Mouse (Mus musculus) hindbrain, postnatal 0 days (tissue): ENCODE data around the gene Mlc1. TPM values are rescaled to one million over a fixed set of nuclear protein-coding genes. Genes with fewer than 3 reads are reported as not detected.

Source experiments
- ATAC-seq: fragments of 200-750 bp; cut with Nextera tagmentation; 2 replicates; pipeline ENCODE4 v1.8.0; 2017; ENCODE audit warnings: mild to moderate bottlenecking, moderate TSS enrichment, moderate library complexity
- DNase-seq: peaks from one replicate; pipeline ENCODE4 v3.0.0-alpha.2; 2015; ENCODE audit warnings: low spot score
- H3K27ac ChIP-seq: fragments of 300-500 bp; sonication (generic); 2 replicates; pipeline ENCODE4 v1.5.1; 2014; ENCODE audit warnings: mild to moderate bottlenecking
- H3K27me3 ChIP-seq: fragments of 300-500 bp; sonication (generic); 2 replicates; pipeline ENCODE4 v1.6.1; 2014; ENCODE audit warnings: low read length, mixed read lengths; ENCODE audit not compliant: insufficient read depth
- H3K36me3 ChIP-seq: fragments of 300-500 bp; sonication (generic); 2 replicates; pipeline ENCODE4 v1.6.1; 2014; ENCODE audit warnings: low read length, mixed read lengths; ENCODE audit not compliant: insufficient read depth
- H3K4me1 ChIP-seq: fragments of 300-500 bp; sonication (generic); 2 replicates; pipeline ENCODE4 v1.6.1; 2014; ENCODE audit warnings: antibody characterized with exemption, low read length, mixed read lengths; ENCODE audit not compliant: insufficient read depth
- H3K4me2 ChIP-seq: fragments of 300-500 bp; sonication (generic); 2 replicates; pipeline ENCODE4 v1.6.1; 2014; ENCODE audit warnings: low read depth, mild to moderate bottlenecking, low read length, moderate library complexity, mixed read lengths
- H3K4me3 ChIP-seq: fragments of 300-500 bp; sonication (generic); 2 replicates; pipeline ENCODE4 v1.5.1; 2014; ENCODE audit warnings: low read length
- H3K9ac ChIP-seq: fragments of 300-500 bp; sonication (generic); replicated peaks from 2 replicates; pipeline ENCODE4 v1.6.1; 2014; ENCODE audit warnings: mild to moderate bottlenecking, low read length, moderate library complexity, mixed read lengths
- H3K9me3 ChIP-seq: fragments of 300-500 bp; sonication (generic); 2 replicates; pipeline ENCODE4 v1.6.1; 2016; ENCODE audit warnings: low read length, mixed read lengths
- CTCF ChIP-seq: IDR thresholded peaks from 2 replicates; pipeline ENCODE4 v1.5.1; 2016; ENCODE audit warnings: antibody characterized with exemption, control low read depth, low read depth
- WGBS: fragments of 180-500 bp; shearing (Covaris S2); extraction: QIAGEN DNeasy Blood & Tissue Kit; methylation state at CpG from one replicate; pipeline ENCODE4 v1.1.7; 2014; 5-methylcytosine and 5-hydroxymethylcytosine counted together
- polyA plus RNA-seq: library from polyadenylated mRNA; unstranded; fragments of >200 nt; fragmentation: Nextera tagmentation; extraction: Ambion mirVana; gene quantifications from 2 replicates; pipeline ENCODE4 v1.2.1, GENCODE M21; 2015
- total RNA-seq: library from RNA; depleted of rRNA; stranded (reverse); fragments of >200 nt; gene quantifications from 2 replicates; pipeline ENCODE4 v1.2.3, GENCODE M21; 2014

The Mlc1 gene
- total and polyA plus RNA-seq, 2 experiments from 2014 or later: 72.5 to 111 TPM

- ATAC-seq (no peak), DNase-seq (no peak)
- Histone ChIP-seq H3K9me3 (no peaks in the 10 kb centered on the region), H3K4me2 (no peak overlapping the region), H3K4me1 (no peaks in the 10 kb centered on the region), H3K27ac (no peak overlapping the region), H3K36me3 (no peaks in the 10 kb centered on the region), H3K27me3 (no peaks in the 10 kb centered on the region), H3K4me3 (no peak overlapping the region), H3K9ac (no peak overlapping the region)
- 50% methylated on average over 2 of the region's 2 CpGs for WGBS
- TF ChIP-seq CTCF: no peak
Observed at GRCm38 (mm10) chr15:89000367-89000766, 21.6 kb upstream of the Mlc1 start.

- DNase-seq: peak; percentile 67
Observed at GRCm38 (mm10) chr15:88999124-88999523, 20.3 kb upstream of the Mlc1 start.

GRCm38 (mm10) chr15:88998636-88999035, 19.8 kb upstream of the Mlc1 start:
- H3K36me3 ChIP-seq: no peaks in the 10 kb centered on the region
- no peaks in the 10 kb centered on the region for H3K4me1 ChIP-seq
- no peak overlapping the region for H3K4me3 ChIP-seq
- H3K9ac ChIP-seq: no peak overlapping the region
- DNase-seq (no peak), ATAC-seq (no peak)
- no peaks in the 10 kb centered on the region for H3K27me3 ChIP-seq
- WGBS: 78% methylated on average over 8 of the region's 8 CpGs
- no peak overlapping the region for H3K4me2 ChIP-seq
- no peak overlapping the region for H3K27ac ChIP-seq
- no peak for TF ChIP-seq CTCF
- H3K9me3 ChIP-seq: no peaks in the 10 kb centered on the region

More at GRCm38 (mm10) chr15:88999124-88999523, 20.3 kb upstream of the Mlc1 start:
- no peak overlapping the region for H3K4me3 ChIP-seq
- peak; percentile 76 for TF ChIP-seq CTCF
- H3K4me2 ChIP-seq: no peak overlapping the region
- peak; percentile 70; the same call in 1 of the 2 replicates for ATAC-seq
- H3K27ac ChIP-seq: no peak overlapping the region
- no peaks in the 10 kb centered on the region for H3K9me3 ChIP-seq
- WGBS: 76% methylated on average over 2 of the region's 2 CpGs
- no peaks in the 10 kb centered on the region for H3K36me3 ChIP-seq
- H3K9ac ChIP-seq: no peak overlapping the region
- H3K4me1 ChIP-seq: no peaks in the 10 kb centered on the region
- no peaks in the 10 kb centered on the region for H3K27me3 ChIP-seq

GRCm38 (mm10) chr15:88989236-88989635, 10.4 kb upstream of the Mlc1 start:
- H3K4me2 ChIP-seq: no peak overlapping the region
- WGBS: 62% methylated on average over 2 of the region's 2 CpGs
- no peak for TF ChIP-seq CTCF
- no peak overlapping the region for H3K27ac ChIP-seq
- H3K9me3 ChIP-seq: no peaks in the 10 kb centered on the region
- DNase-seq (no peak), ATAC-seq (no peak)
- no peaks in the 10 kb centered on the region for H3K4me1 ChIP-seq
- no peaks in the 10 kb centered on the region for H3K36me3 ChIP-seq
- H3K4me3 ChIP-seq: no peak overlapping the region
- H3K9ac ChIP-seq: no peak overlapping the region
- H3K27me3 ChIP-seq: no peaks in the 10 kb centered on the region

- Histone ChIP-seq H3K4me3 (no peak within 1 kb of the TSS), H3K4me1 (no peaks in the 10 kb centered on the region), H3K27me3 (no peaks in the 10 kb centered on the region), H3K9ac (no peak within 1 kb of the TSS), H3K4me2 (no peak within 1 kb of the TSS), H3K36me3 (no peaks in the 10 kb centered on the region), H3K9me3 (no peaks in the 10 kb centered on the region), H3K27ac (no peak within 1 kb of the TSS)
- no peak for ATAC-seq
- DNase-seq: no peak
- TF ChIP-seq CTCF: no peak
- 95% methylated on average over 31 of the region's 31 CpGs for WGBS
Observed at GRCm38 (mm10) chr15:88982534-88983079, 3.8 kb upstream of the Mlc1 start, which contains the start of gene Mov10l1. Mov10l1 (plus strand) TSS chr15:88982909.

- H3K9ac ChIP-seq: no peak overlapping the region
- no peaks in the 10 kb centered on the region for H3K27me3 ChIP-seq
- DNase-seq (no peak), ATAC-seq (no peak)
- no peak overlapping the region for H3K4me2 ChIP-seq
- no peak overlapping the region for H3K4me3 ChIP-seq
- H3K9me3 ChIP-seq: no peaks in the 10 kb centered on the region
- TF ChIP-seq CTCF: no peak
- H3K27ac ChIP-seq: peak overlapping the region; percentile 70; the same call in 1 of the 2 replicates
- no peaks in the 10 kb centered on the region for H3K36me3 ChIP-seq
- no peaks in the 10 kb centered on the region for H3K4me1 ChIP-seq
- 10% methylated on average over 3 of the region's 3 CpGs for WGBS
Observed at GRCm38 (mm10) chr15:88979138-88979446, 285 bp upstream of the Mlc1 start.

- Histone ChIP-seq H3K27ac (no peak overlapping the region), H3K4me3 (no peak overlapping the region), H3K4me2 (no peak overlapping the region), H3K9me3 (no peaks in the 10 kb centered on the region), H3K27me3 (no peaks in the 10 kb centered on the region), H3K9ac (no peak overlapping the region), H3K36me3 (no peaks in the 10 kb centered on the region), H3K4me1 (no peaks in the 10 kb centered on the region)
- DNase-seq (no peak), ATAC-seq (no peak)
- no peak for TF ChIP-seq CTCF
- 94% methylated on average over 4 of the region's 4 CpGs for WGBS
Observed at GRCm38 (mm10) chr15:88972300-88972699, 6.5 kb downstream of the Mlc1 start.
